Mouse (Mus musculus) hindbrain, embryonic 13.5 days (tissue): ENCODE data around the gene Rbms3. TPM values are rescaled to one million over a fixed set of nuclear protein-coding genes. Genes with fewer than 3 reads are reported as not detected.

Experiments
- ATAC-seq: fragments of 200-750 bp; cut with Nextera tagmentation; 2 replicates; pipeline ENCODE4 v1.8.0; 2017; ENCODE audit warnings: moderate TSS enrichment; ENCODE audit not compliant: low FRiP score
- H3K27ac ChIP-seq: fragments of 300-500 bp; sonication (generic); 2 replicates; pipeline ENCODE4 v1.5.1; 2015; ENCODE audit warnings: inconsistent platforms, mild to moderate bottlenecking, moderate library complexity
- H3K27me3 ChIP-seq: fragments of 300-500 bp; sonication (generic); 2 replicates; pipeline ENCODE4 v1.6.1; 2015; ENCODE audit warnings: mild to moderate bottlenecking, inconsistent platforms
- H3K36me3 ChIP-seq: fragments of 300-500 bp; sonication (generic); 2 replicates; pipeline ENCODE4 v1.6.1; 2015; ENCODE audit warnings: mild to moderate bottlenecking, inconsistent platforms
- H3K4me1 ChIP-seq: fragments of 300-500 bp; sonication (generic); replicated peaks from 2 replicates; pipeline ENCODE4 v1.6.1; 2015; ENCODE audit warnings: inconsistent platforms
- H3K4me2 ChIP-seq: fragments of 300-500 bp; sonication (generic); 2 replicates; pipeline ENCODE4 v1.6.1; 2015; ENCODE audit warnings: inconsistent platforms, mild to moderate bottlenecking, moderate library complexity
- H3K4me3 ChIP-seq: fragments of 300-500 bp; sonication (generic); 2 replicates; pipeline ENCODE4 v1.5.1; 2015; ENCODE audit warnings: mild to moderate bottlenecking, inconsistent platforms
- H3K9ac ChIP-seq: fragments of 300-500 bp; sonication (generic); 2 replicates; pipeline ENCODE4 v1.6.1; 2015; ENCODE audit warnings: mild to moderate bottlenecking, inconsistent platforms
- H3K9me3 ChIP-seq: fragments of 300-500 bp; sonication (generic); 2 replicates; pipeline ENCODE4 v1.6.1; 2016; ENCODE audit warnings: inconsistent platforms
- WGBS: fragments of 180-500 bp; shearing (Covaris S2); methylation state at CpG from one replicate; pipeline ENCODE4 v1.1.7; 2015; 5-methylcytosine and 5-hydroxymethylcytosine counted together
- polyA plus RNA-seq: library from polyadenylated mRNA; unstranded; fragments of >200 nt; fragmentation: Nextera tagmentation; extraction: Ambion mirVana; gene quantifications from 2 replicates; pipeline ENCODE4 v1.2.1, GENCODE M21; 2015

Gene Rbms3
- polyA plus RNA-seq, 1 experiment from 2014 or later: 73.7 TPM

DNA sequence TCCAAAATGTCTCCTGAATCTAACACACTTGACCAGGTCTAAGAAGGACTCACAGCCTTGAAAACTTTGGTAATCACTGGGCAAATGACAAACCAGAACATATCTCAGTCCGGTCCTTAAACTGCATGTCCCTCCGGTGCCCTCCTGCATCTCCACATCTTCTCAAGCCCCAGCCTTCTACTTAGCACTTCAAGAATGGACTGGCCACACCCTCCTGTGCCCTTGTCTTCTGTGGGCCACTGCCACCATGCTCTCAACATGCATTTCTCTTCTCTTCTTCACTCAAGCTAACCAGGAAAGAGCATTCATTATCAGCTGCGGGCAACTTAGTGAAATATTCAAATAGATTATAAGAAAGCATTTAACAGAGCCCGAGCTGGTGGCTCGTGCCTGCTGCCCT is 529.5 kb downstream of the Rbms3 start:
- WGBS: 92% methylated on average over 5 of the region's 5 CpGs
- H3K4me1 ChIP-seq: peaks cover 13% of the 10 kb centered on the region; the same call in 1 of the 2 replicates

GRCm38 (mm10) chr9:117093551-117093950 is 536.2 kb downstream of the Rbms3 start:
- Histone ChIP-seq H3K4me1 (0 out of 2 replicates have a peak, but pooled peaks cover 5% of the 10 kb centered on the region), H3K9me3 (no peaks in the 10 kb centered on the region), H3K4me3 (no peak overlapping the region), H3K36me3 (no peaks in the 10 kb centered on the region), H3K9ac (no peak overlapping the region), H3K27ac (no peak overlapping the region), H3K4me2 (no peak overlapping the region), H3K27me3 (no peaks in the 10 kb centered on the region)
- WGBS: 93% methylated on average over 6 of the region's 6 CpGs
- ATAC-seq: no peak

More for the DNA sequence above, 529.5 kb downstream of the Rbms3 start:
- Histone ChIP-seq H3K9ac (no peak overlapping the region), H3K27ac (no peak overlapping the region), H3K4me2 (no peak overlapping the region), H3K4me3 (no peak overlapping the region), H3K9me3 (no peaks in the 10 kb centered on the region), H3K27me3 (no peaks in the 10 kb centered on the region), H3K36me3 (no peaks in the 10 kb centered on the region)
- ATAC-seq: no peak

GRCm38 (mm10) chr9:117092177-117092555 is 537.5 kb downstream of the Rbms3 start:
- H3K4me1 ChIP-seq: peaks cover 11% of the 10 kb centered on the region; the same call in 1 of the 2 replicates
- H3K9me3 ChIP-seq: no peaks in the 10 kb centered on the region
- no peaks in the 10 kb centered on the region for H3K36me3 ChIP-seq
- no peak overlapping the region for H3K4me2 ChIP-seq
- no peaks in the 10 kb centered on the region for H3K27me3 ChIP-seq
- no peak for ATAC-seq
- 91% methylated on average over 8 of the region's 8 CpGs for WGBS
- no peak overlapping the region for H3K27ac ChIP-seq
- H3K4me3 ChIP-seq: no peak overlapping the region
- no peak overlapping the region for H3K9ac ChIP-seq

GRCm38 (mm10) chr9:117091253-117092176 is 538.2 kb downstream of the Rbms3 start:
- WGBS: 78% methylated on average over 9 of the region's 9 CpGs

GRCm38 (mm10) chr9:117089409-117090147 is 540.1 kb downstream of the Rbms3 start:
- Histone ChIP-seq H3K27me3 (no peaks in the 10 kb centered on the region), H3K9ac (no peak overlapping the region), H3K9me3 (no peaks in the 10 kb centered on the region), H3K36me3 (no peaks in the 10 kb centered on the region), H3K27ac (no peak overlapping the region), H3K4me2 (no peak overlapping the region), H3K4me3 (no peak overlapping the region), H3K4me1 (peaks cover 11% of the 10 kb centered on the region)
- ATAC-seq: 0 out of 2 replicates have a peak, but pooled peaks have one; percentile 49
- WGBS: 89% methylated on average over 12 of the region's 12 CpGs

More at GRCm38 (mm10) chr9:117091253-117092176, 538.2 kb downstream of the Rbms3 start:
- no peak for ATAC-seq
- Histone ChIP-seq H3K9me3 (no peaks in the 10 kb centered on the region), H3K27me3 (no peaks in the 10 kb centered on the region), H3K27ac (no peak overlapping the region), H3K9ac (no peak overlapping the region), H3K36me3 (no peaks in the 10 kb centered on the region), H3K4me1 (peaks cover 11% of the 10 kb centered on the region), H3K4me3 (no peak overlapping the region), H3K4me2 (no peak overlapping the region)

DNA sequence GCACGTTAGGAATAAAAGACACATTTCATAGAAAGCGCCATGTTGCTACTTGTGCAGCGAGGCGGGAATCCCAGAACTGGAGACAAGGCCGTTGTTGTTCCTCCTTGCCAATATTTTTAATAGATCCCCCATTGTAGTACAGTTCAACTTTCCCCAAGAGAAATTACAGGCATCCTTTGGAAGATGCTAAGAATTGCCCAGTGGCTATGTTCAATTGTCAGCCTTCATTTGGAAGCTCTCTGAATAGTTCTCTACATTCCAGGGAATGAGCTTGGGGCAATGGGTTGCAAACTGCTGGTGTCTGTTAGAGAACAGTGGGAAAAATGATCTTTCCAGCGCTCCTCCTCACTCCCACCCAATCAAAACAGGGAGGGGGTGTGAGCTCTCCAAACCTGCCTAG is 541.4 kb downstream of the Rbms3 start:
- no peak overlapping the region for H3K4me2 ChIP-seq
- no peaks in the 10 kb centered on the region for H3K9me3 ChIP-seq
- peak overlapping the region; percentile 48; the same call in 1 of the 2 replicates for H3K27ac ChIP-seq
- peaks cover 11% of the 10 kb centered on the region for H3K4me1 ChIP-seq
- H3K9ac ChIP-seq: no peak overlapping the region
- WGBS: 85% methylated on average over 6 of the region's 6 CpGs
- no peak overlapping the region for H3K4me3 ChIP-seq
- no peak for ATAC-seq
- H3K36me3 ChIP-seq: no peaks in the 10 kb centered on the region
- H3K27me3 ChIP-seq: no peaks in the 10 kb centered on the region

DNA sequence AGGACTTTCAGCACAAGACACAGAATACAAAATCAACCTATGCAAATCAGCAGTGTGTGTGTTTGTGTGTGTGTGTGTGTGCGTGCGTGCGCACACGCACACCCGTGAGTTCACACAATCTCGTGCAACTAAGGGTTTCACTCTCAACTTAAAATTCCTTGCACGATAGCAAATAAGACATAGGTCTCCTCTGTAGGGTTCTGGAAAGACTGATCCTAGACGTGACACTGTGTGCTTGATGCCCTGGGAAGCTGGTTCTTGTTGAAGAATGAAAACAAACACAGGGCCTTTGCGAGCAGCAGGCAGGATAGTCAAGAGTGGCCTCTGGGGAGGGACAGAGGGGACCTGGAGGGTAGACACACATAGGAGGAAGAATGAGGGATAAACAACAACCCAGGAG is 544.0 kb downstream of the Rbms3 start:
- Histone ChIP-seq H3K4me2 (no peak overlapping the region), H3K4me1 (peaks cover 11% of the 10 kb centered on the region), H3K36me3 (no peaks in the 10 kb centered on the region), H3K9me3 (no peaks in the 10 kb centered on the region), H3K27ac (no peak overlapping the region), H3K4me3 (no peak overlapping the region), H3K27me3 (no peaks in the 10 kb centered on the region), H3K9ac (no peak overlapping the region)
- WGBS: 89% methylated on average over 9 of the region's 9 CpGs
- ATAC-seq: no peak

DNA sequence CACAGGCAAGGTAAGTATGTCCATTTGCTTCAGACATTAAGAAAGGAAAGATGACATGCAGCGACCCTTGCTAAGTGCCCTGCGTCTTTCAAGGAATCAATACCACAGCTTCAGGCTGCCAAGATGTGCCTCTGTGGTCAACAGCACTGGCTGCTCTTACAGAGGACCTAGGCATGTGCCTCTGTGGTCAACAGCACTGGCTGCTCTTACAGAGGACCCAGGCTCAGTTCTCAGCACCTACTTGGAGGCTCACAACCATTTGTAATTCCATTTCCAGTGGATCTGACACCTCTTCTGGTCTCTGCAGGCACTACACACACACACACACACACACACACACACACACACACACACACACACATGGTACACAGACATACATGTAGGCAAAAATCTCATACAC is 545.2 kb downstream of the Rbms3 start:
- no peaks in the 10 kb centered on the region for H3K36me3 ChIP-seq
- no peak for ATAC-seq
- H3K4me2 ChIP-seq: no peak overlapping the region
- WGBS: 85% methylated on average over 2 of the region's 2 CpGs
- no peak overlapping the region for H3K9ac ChIP-seq
- no peaks in the 10 kb centered on the region for H3K27me3 ChIP-seq
- peaks cover 7% of the 10 kb centered on the region for H3K4me1 ChIP-seq
- no peak overlapping the region for H3K4me3 ChIP-seq
- H3K9me3 ChIP-seq: no peaks in the 10 kb centered on the region
- H3K27ac ChIP-seq: no peak overlapping the region

- ATAC-seq: no peak
- Histone ChIP-seq H3K27ac (no peak overlapping the region), H3K27me3 (no peaks in the 10 kb centered on the region), H3K4me2 (no peak overlapping the region), H3K4me3 (no peak overlapping the region), H3K9ac (no peak overlapping the region), H3K4me1 (no peaks in the 10 kb centered on the region; the same call in 1 of the 2 replicates), H3K36me3 (no peaks in the 10 kb centered on the region), H3K9me3 (no peaks in the 10 kb centered on the region)
- WGBS: 85% methylated on average over 8 of the region's 8 CpGs
These were observed 550.2 kb downstream of the Rbms3 start for GRCm38 (mm10) chr9:117079471-117079870.

DNA sequence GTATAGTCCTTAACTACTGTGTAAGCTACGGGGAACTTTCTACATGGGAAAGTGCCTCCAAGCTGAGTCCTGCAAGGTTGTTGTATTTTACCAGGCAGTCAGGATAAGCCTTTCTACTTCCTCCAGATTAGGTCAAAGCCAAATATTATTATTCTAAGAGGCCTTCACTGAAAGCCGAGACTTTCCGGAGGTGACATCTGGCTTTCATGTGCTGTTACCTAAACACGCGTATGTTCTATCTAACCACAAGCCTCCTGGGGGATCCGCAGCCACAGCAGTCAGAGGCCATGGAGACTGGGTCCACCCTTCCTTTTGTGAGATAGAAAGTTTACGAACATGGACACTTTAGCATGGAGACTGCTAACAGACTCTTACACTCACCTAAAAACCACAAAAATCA is 552.2 kb downstream of the Rbms3 start:
- Histone ChIP-seq H3K9me3 (no peaks in the 10 kb centered on the region), H3K4me3 (no peak overlapping the region), H3K36me3 (no peaks in the 10 kb centered on the region), H3K9ac (no peak overlapping the region), H3K27ac (no peak overlapping the region), H3K27me3 (no peaks in the 10 kb centered on the region), H3K4me1 (peaks cover 13% of the 10 kb centered on the region), H3K4me2 (no peak overlapping the region)
- 80% methylated on average over 7 of the region's 7 CpGs for WGBS
- no peak for ATAC-seq

- Histone ChIP-seq H3K9me3 (no peaks in the 10 kb centered on the region), H3K4me1 (peaks cover 16% of the 10 kb centered on the region), H3K4me3 (no peak overlapping the region), H3K9ac (no peak overlapping the region), H3K27ac (no peak overlapping the region), H3K4me2 (no peak overlapping the region), H3K36me3 (no peaks in the 10 kb centered on the region), H3K27me3 (no peaks in the 10 kb centered on the region)
- 67% methylated on average over 8 of the region's 8 CpGs for WGBS
- ATAC-seq: no peak
These were observed 552.9 kb downstream of the Rbms3 start for GRCm38 (mm10) chr9:117076785-117077184.

DNA sequence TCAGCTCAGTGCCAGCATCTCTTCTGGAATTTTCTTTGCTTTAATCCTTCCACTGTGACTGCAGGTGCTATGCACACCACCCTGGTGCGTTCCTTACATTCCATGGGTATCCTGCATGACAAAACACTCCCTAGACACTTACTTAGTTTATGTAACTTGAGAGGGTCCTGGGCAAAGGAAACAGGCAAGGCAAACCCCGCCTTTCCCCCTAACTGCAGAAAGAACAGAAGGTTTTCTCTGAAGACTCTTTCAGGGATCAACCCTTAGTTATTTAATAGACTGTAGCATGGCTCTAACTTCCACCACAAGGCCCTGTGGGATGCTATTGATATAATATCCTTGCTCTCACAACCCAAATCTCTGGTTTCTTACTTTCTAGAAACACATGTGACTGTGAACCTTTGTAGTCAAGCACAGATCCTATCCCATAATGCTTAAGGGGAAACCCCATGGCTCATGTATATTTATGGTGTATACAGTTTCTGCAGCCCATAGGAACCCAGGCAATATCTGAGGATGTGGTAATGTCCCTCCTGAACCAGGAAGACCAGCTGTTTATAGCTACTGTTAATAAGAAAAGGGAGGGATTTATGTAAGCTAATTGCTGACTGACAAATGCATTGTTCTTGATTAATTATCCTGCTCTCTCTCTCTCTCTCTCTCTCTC is 557.1 kb downstream of the Rbms3 start:
- peak overlapping the region; percentile 53 for H3K27ac ChIP-seq
- 40% methylated on average over 2 of the region's 2 CpGs for WGBS
- peaks cover 16% of the 10 kb centered on the region for H3K4me1 ChIP-seq
- no peak overlapping the region for H3K9ac ChIP-seq
- no peak overlapping the region for H3K4me3 ChIP-seq
- no peaks in the 10 kb centered on the region for H3K36me3 ChIP-seq
- ATAC-seq: 0 out of 2 replicates have a peak, but pooled peaks have one; percentile 73
- no peak overlapping the region for H3K4me2 ChIP-seq
- H3K9me3 ChIP-seq: no peaks in the 10 kb centered on the region; the same call in 1 of the 2 replicates
- H3K27me3 ChIP-seq: no peaks in the 10 kb centered on the region
